Mouse (Mus musculus) ES-Bruce4 (cell line): ENCODE data around the gene Atg10. TPM values are rescaled to one million over a fixed set of nuclear protein-coding genes. Genes with fewer than 3 reads are reported as not detected.

Source experiments
- H3K27ac ChIP-seq: 2 replicates; pipeline ENCODE4 v1.5.1; 2012; ENCODE audit warnings: low read length, inconsistent platforms; ENCODE audit not compliant: insufficient read depth
- H3K27me3 ChIP-seq: 2 replicates; pipeline ENCODE4 v1.6.1; 2012; ENCODE audit warnings: mild to moderate bottlenecking, low read length, inconsistent platforms; ENCODE audit not compliant: control insufficient read depth, poor library complexity, insufficient read depth, severe bottlenecking
- H3K36me3 ChIP-seq: 2 replicates; pipeline ENCODE4 v1.6.1; 2012; ENCODE audit warnings: inconsistent platforms, mild to moderate bottlenecking, low read length, moderate library complexity; ENCODE audit not compliant: control insufficient read depth, poor library complexity, insufficient read depth, severe bottlenecking
- H3K4me1 ChIP-seq: one replicate; pipeline ENCODE4 v1.8.1; 2011; ENCODE audit warnings: low read length; ENCODE audit not compliant: control insufficient read depth, insufficient read depth
- H3K4me3 ChIP-seq: 2 replicates; pipeline ENCODE4 v1.5.1; 2011; ENCODE audit warnings: low read depth, mild to moderate bottlenecking, low read length
- H3K9ac ChIP-seq: 2 replicates; pipeline ENCODE4 v1.6.1; 2012; ENCODE audit warnings: low read depth, mild to moderate bottlenecking, inconsistent platforms; ENCODE audit not compliant: poor library complexity, severe bottlenecking
- H3K9me3 ChIP-seq: replicated peaks from 2 replicates; pipeline ENCODE4 v1.6.1; 2012; ENCODE audit warnings: mild to moderate bottlenecking, low read length, inconsistent platforms; ENCODE audit not compliant: control insufficient read depth, poor library complexity, insufficient read depth, severe bottlenecking
- CTCF ChIP-seq: IDR thresholded peaks from one replicate; pipeline ENCODE4 v1.8.1; 2011; ENCODE audit warnings: low read depth, low read length
- EP300 ChIP-seq: IDR thresholded peaks from 2 replicates; pipeline ENCODE4 v1.6.1; 2011; ENCODE audit warnings: low read depth, low read length; ENCODE audit not compliant: insufficient read depth
- POLR2A ChIP-seq: IDR thresholded peaks from one replicate; pipeline ENCODE4 v1.8.1; 2011; ENCODE audit warnings: low read length; ENCODE audit not compliant: insufficient read depth
- polyA plus RNA-seq: library from polyadenylated mRNA; stranded (reverse); fragments of >200 nt; gene quantifications from 2 replicates; pipeline ENCODE4 v1.2.4, GENCODE M21; 2011; ENCODE audit warnings: low read depth; ENCODE audit not compliant: missing spikeins, insufficient read depth, insufficient read length

Gene Atg10
- polyA plus RNA-seq, 1 experiment = 3.1 TPM

DNA sequence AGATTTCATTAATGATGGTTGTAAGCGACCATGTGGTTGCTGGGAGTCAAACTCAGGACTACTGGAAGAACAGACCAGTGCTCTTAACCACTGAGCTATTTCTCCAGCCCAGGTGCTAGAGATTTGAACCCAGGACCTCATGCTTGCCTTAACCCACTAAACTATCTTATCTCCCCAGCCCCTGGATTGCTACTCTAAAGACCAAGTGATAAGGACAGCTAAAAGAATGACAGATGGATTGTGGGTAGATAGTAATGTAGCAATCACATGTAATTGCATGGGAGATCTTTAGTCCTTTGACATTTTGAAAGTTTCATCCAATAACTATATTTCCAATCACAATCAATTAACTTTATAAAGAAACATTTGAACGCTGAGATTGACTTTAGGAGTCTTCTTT is 13.1 kb upstream of the Atg10 start:
- H3K27ac ChIP-seq = no peak overlapping the region
- H3K36me3 ChIP-seq = no peaks in the 10 kb centered on the region
- no peaks in the 10 kb centered on the region for H3K4me1 ChIP-seq
- H3K27me3 ChIP-seq = no peaks in the 10 kb centered on the region
- H3K9me3 ChIP-seq = peaks cover 7% of the 10 kb centered on the region; the same call in 1 of the 2 replicates
- no peak overlapping the region for H3K4me3 ChIP-seq
- no peak for TF ChIP-seq POLR2A
- no peak for TF ChIP-seq EP300
- no peak for TF ChIP-seq CTCF
- no peak overlapping the region for H3K9ac ChIP-seq

DNA sequence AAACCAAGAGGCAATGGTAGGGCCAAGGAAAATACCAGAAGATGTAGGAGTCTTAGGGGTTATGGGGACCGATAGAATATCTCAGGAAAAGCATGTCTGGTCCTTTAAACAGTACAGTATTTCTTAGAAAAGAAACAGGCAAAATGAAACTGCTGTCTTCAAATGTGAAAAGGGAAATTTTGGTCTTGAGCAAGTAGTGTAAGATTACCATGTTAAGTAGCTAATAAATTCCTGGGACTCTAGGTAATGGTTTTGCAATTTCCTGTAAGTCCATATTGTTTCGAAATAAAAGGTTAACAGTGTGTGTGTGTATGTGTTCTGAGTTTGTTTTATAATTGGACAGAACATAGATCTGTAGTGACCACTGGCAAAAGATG is 658 bp upstream of the Atg10 start:
- Histone ChIP-seq H3K4me1 (no peaks in the 10 kb centered on the region), H3K9me3 (no peaks in the 10 kb centered on the region), H3K9ac (peak overlapping the region; percentile 49), H3K4me3 (no peak overlapping the region), H3K27me3 (no peaks in the 10 kb centered on the region), H3K27ac (peak overlapping the region; percentile 92), H3K36me3 (no peaks in the 10 kb centered on the region)
- TF ChIP-seq CTCF (no peak), POLR2A (no peak), EP300 (no peak)

DNA sequence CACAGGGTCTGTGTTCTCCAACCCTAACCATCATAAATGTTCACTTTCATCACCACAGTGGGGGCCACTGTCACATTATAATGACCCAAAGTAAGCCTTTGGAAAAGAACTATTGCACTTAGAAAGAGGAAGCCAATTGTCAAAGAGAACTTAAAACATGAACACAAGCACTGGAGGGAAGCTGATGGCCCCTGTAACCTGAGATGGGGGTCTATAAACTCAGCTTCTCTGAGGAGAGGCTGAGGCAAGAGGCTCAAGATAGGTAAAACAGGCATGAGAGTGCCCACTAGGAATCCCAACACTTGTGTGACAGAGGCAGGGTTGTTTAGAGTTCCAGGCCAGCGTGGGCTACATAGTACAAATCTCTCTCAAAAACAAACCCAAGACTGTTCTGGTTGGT is 705 bp downstream of the Atg10 start:
- H3K27ac ChIP-seq = peak overlapping the region; percentile 98
- peak overlapping the region; percentile 57; the same call in 1 of the 2 replicates for H3K9ac ChIP-seq

GRCm38 (mm10) chr13:91221696-91222095 is 2.1 kb downstream of the Atg10 start:
- H3K9me3 ChIP-seq = no peaks in the 10 kb centered on the region
- no peak for TF ChIP-seq EP300
- TF ChIP-seq CTCF = no peak
- TF ChIP-seq POLR2A = no peak
- no peaks in the 10 kb centered on the region for H3K27me3 ChIP-seq
- no peaks in the 10 kb centered on the region for H3K36me3 ChIP-seq
- no peak overlapping the region for H3K4me3 ChIP-seq
- H3K4me1 ChIP-seq = no peaks in the 10 kb centered on the region
- H3K9ac ChIP-seq = no peak overlapping the region
- H3K27ac ChIP-seq = no peak overlapping the region

More for the DNA sequence above, 705 bp downstream of the Atg10 start:
- Histone ChIP-seq H3K36me3 (no peaks in the 10 kb centered on the region), H3K4me3 (peak overlapping the region; percentile 39), H3K27me3 (no peaks in the 10 kb centered on the region), H3K9me3 (no peaks in the 10 kb centered on the region), H3K4me1 (no peaks in the 10 kb centered on the region)
- TF ChIP-seq CTCF = no peak
- no peak for TF ChIP-seq EP300

DNA sequence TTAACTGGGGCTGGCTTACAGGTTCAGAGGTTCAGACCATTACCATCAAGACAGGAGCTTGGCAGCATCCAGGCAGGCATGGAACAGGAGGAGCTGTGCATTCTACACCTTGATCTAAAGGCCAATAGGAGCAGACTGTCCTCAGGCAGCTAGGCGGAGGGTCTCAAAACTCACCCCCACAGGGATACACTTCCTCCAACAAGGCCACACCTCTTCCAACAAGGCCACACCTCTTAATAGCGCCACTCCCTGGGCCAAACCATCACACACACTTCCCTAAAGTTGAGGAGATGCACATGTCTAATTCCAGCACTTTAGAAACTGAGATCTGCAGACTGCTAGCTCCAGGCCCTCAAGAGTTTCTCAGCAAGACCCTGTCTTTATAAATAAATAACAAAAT is 6.1 kb downstream of the Atg10 start:
- Histone ChIP-seq H3K36me3 (no peaks in the 10 kb centered on the region), H3K27me3 (no peaks in the 10 kb centered on the region), H3K9me3 (no peaks in the 10 kb centered on the region), H3K4me1 (no peaks in the 10 kb centered on the region), H3K27ac (no peak overlapping the region), H3K9ac (no peak overlapping the region), H3K4me3 (peak overlapping the region; percentile 36; the same call in 1 of the 2 replicates)
- TF ChIP-seq EP300 = no peak
- TF ChIP-seq CTCF = no peak
- TF ChIP-seq POLR2A = no peak

- no peak for TF ChIP-seq POLR2A
- TF ChIP-seq CTCF = no peak
- TF ChIP-seq EP300 = no peak
- no peak overlapping the region for H3K9ac ChIP-seq
- H3K9me3 ChIP-seq = no peaks in the 10 kb centered on the region
- no peaks in the 10 kb centered on the region for H3K36me3 ChIP-seq
- no peaks in the 10 kb centered on the region for H3K27me3 ChIP-seq
- H3K4me1 ChIP-seq = no peaks in the 10 kb centered on the region
- H3K4me3 ChIP-seq = no peak overlapping the region
- no peak overlapping the region for H3K27ac ChIP-seq
Measured at GRCm38 (mm10) chr13:91216656-91217205, 7.0 kb downstream of the Atg10 start.
